Mouse (Mus musculus) hindbrain, embryonic 10.5 days (tissue): Measurements from ENCODE around the gene Appl1. TPM values are rescaled to one million over a fixed set of nuclear protein-coding genes. Genes with fewer than 3 reads are reported as not detected.

Experiments used
- DNase-seq: peaks from one replicate; pipeline ENCODE4 v3.0.0-alpha.2; 2017; ENCODE audit warnings: low spot score
- H3K27ac ChIP-seq: fragments of 300-500 bp; sonication (generic); 2 replicates; pipeline ENCODE4 v1.5.1; 2016; ENCODE audit warnings: mild to moderate bottlenecking, moderate library complexity
- H3K27me3 ChIP-seq: fragments of 300-500 bp; sonication (generic); 2 replicates; pipeline ENCODE4 v1.6.1; 2016; ENCODE audit warnings: mild to moderate bottlenecking; ENCODE audit not compliant: poor library complexity, insufficient read depth, severe bottlenecking
- H3K36me3 ChIP-seq: fragments of 300-500 bp; sonication (generic); 2 replicates; pipeline ENCODE4 v1.6.1; 2016; ENCODE audit warnings: mild to moderate bottlenecking, moderate library complexity
- H3K4me1 ChIP-seq: fragments of 300-500 bp; sonication (generic); replicated peaks from 2 replicates; pipeline ENCODE4 v1.6.1; 2016; ENCODE audit warnings: mild to moderate bottlenecking
- H3K4me3 ChIP-seq: fragments of 300-500 bp; sonication (generic); 2 replicates; pipeline ENCODE4 v1.5.1; 2016; ENCODE audit warnings: mild to moderate bottlenecking, moderate library complexity
- H3K9me3 ChIP-seq: fragments of 300-500 bp; sonication (generic); 2 replicates; pipeline ENCODE4 v1.6.1; 2016; ENCODE audit warnings: mild to moderate bottlenecking, moderate library complexity
- WGBS: fragments of 180-500 bp; shearing (Covaris S2); methylation state at CpG from one replicate; pipeline ENCODE4 v1.1.7; 2016; 5-methylcytosine and 5-hydroxymethylcytosine counted together
- polyA plus RNA-seq: library from polyadenylated mRNA; unstranded; fragments of >200 nt; fragmentation: Nextera tagmentation; extraction: Ambion mirVana; gene quantifications from 2 replicates; pipeline ENCODE4 v1.2.1, GENCODE M21; 2016

Appl1 gene
- polyA plus RNA-seq = 26.6 and 29.8 TPM in 2 replicates

DNA sequence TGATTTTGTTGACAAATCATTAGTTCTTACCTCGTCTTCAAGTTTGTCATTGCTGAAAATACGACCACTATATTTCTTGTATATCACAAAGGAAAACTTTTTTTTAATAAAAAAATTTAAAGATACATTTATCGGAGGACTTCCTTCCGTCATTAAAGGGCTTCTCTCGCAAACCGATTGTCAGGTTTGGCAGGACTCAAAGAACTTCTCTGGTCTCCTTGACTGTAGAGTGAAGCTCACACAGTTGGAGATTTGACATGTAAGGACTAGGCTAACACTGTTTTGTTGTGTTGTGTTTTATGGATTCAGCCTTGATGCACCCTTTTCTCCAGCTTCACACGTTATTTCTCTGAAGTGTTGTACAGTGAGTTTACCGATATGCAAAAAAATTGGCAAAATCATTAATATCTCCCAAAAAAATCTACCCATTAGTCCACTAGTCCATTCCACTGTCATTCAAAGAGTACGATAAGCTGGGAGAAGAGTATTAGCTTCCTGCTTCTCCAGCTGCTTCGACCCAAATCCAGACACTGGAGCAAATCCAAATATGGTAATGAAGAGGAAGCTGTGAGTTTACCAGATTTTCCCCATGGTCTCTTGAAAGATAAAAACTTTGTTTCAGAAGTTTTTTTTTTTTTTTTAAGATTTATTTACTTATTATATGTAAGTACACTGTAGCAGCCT is at the start of gene Appl1:
Gene Appl1 (minus strand): TSS at position 127 of the 684 bp plus-strand sequence.
- 50% methylated on average over 10 of the region's 10 CpGs for WGBS
- H3K4me1 ChIP-seq = peaks cover 20% of the 10 kb centered on the region
- DNase-seq = no peak
- peaks cover 10% of the 10 kb centered on the region; the same call in 1 of the 2 replicates for H3K27me3 ChIP-seq
- H3K36me3 ChIP-seq = no peaks in the 10 kb centered on the region
- H3K27ac ChIP-seq = peak within 1 kb of the TSS; percentile 95
- no peaks in the 10 kb centered on the region for H3K9me3 ChIP-seq
- H3K4me3 ChIP-seq = peak within 1 kb of the TSS; percentile 92

DNA sequence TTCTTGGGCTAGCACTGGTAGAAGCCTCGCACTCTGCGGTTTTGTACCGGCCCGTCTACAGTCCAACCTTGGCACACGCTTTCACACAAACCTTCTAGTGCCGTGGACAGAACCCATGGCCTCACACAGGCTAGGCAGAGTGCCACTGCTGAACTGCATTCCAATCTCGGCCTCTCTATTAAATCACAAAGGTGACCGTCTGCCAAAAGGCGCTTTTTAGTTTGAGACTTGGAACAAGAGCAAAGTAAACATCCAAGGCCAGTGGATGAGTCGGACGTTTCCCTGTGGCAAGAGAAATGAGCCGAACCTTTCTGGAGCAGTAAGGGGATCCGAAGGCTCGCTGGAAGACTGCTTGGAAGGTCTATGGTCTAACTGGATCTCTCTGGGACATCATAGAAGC is 48.8 kb upstream of the Appl1 start:
- Histone ChIP-seq H3K4me3 (no peak overlapping the region), H3K36me3 (no peaks in the 10 kb centered on the region), H3K27me3 (no peaks in the 10 kb centered on the region), H3K27ac (no peak overlapping the region), H3K9me3 (no peaks in the 10 kb centered on the region), H3K4me1 (no peaks in the 10 kb centered on the region)
- no peak for DNase-seq
- 92% methylated on average over 14 of the region's 14 CpGs for WGBS

DNA sequence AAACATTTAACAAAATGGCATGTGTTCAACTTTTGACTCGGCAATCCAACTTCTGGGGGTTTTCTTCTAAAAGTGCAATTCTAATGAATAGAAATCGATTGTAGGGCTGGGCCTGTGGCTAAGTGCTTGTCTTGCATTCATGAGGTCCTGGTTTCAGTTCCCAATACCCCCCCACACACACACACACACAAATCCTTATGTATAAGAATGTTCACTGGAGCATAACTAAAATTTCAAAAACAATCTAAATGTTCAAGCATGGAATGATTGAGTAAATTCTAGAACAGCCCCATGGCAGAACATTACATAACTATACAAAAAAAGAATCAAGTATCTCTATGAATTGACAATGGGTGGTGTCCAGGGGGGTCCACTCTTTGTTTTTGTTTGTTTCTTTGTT is 46.9 kb upstream of the Appl1 start:
- DNase-seq = no peak
- WGBS = 89% methylated on average over 2 of the region's 2 CpGs
- no peaks in the 10 kb centered on the region for H3K36me3 ChIP-seq
- H3K9me3 ChIP-seq = no peaks in the 10 kb centered on the region
- no peaks in the 10 kb centered on the region for H3K27me3 ChIP-seq
- no peaks in the 10 kb centered on the region for H3K4me1 ChIP-seq
- H3K27ac ChIP-seq = no peak overlapping the region
- H3K4me3 ChIP-seq = no peak overlapping the region

DNA sequence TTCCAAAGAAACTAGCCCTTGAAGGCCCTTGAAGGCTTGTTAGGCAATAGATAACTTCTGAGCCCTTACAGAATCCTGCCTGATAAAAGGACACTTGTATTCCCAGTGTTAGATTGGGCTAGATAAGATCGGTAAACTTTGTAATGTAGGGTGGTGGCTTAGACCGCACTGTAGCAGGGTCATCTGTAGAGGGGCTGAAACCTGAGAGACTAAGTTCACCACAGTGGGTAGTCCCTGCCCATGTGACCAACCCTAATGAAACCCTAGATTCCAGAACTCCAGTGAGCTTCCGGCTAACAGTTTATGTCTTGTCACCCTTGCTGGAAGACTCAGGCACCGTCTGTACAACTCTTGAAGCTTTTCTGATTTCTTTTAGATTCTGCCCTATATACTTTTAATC is 42.6 kb upstream of the Appl1 start:
- DNase-seq = no peak

DNA sequence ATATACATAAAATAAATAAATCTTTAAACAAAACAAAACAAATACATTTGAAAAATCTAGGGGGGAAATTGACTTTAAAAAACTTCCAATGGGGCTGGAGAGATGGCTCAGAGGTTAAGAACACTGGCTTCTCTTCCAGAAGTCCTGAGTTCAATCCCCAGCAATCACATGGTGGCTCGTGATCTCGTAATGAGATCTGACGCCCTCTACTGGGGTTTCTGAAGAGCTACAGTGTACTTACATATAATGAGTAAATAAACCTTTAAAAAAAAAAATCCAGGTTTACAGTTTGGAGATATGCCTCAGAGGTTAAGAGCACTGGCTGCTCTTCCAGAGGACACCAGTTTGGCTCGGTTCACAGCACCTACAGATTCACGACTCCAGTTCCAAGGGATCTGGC is 40.5 kb upstream of the Appl1 start:
- DNase-seq = no peak
- 83% methylated on average over 5 of the region's 5 CpGs for WGBS
- H3K36me3 ChIP-seq = no peaks in the 10 kb centered on the region

More for the DNA sequence above, 42.6 kb upstream of the Appl1 start:
- WGBS = 63% methylated on average over 4 of the region's 4 CpGs
- H3K9me3 ChIP-seq = no peaks in the 10 kb centered on the region
- no peaks in the 10 kb centered on the region for H3K27me3 ChIP-seq
- H3K36me3 ChIP-seq = no peaks in the 10 kb centered on the region
- H3K4me1 ChIP-seq = no peaks in the 10 kb centered on the region
- no peak overlapping the region for H3K27ac ChIP-seq
- H3K4me3 ChIP-seq = no peak overlapping the region

DNA sequence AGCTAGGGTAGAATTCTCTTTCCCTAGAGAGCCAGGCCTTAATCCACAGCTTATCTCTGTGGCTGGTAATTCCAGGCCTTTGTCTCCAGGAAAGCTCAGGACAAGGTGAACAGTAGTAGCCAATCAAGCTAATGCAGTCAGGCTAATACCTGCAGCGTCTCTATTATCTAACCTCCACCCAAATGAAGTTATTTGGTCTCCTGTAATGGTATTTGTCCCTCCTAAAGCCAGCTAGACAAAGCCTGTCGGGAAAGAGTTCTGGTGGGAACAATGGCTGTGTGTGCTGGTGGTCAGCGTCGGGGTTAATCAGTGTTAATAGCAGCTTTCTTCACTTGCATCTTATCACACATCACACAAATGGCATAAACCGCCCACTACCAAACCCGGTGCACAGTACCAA is 34.9 kb upstream of the Appl1 start:
- 22% methylated on average over 6 of the region's 6 CpGs for WGBS
- Histone ChIP-seq H3K27ac (no peak overlapping the region), H3K4me3 (no peak overlapping the region), H3K9me3 (no peaks in the 10 kb centered on the region), H3K27me3 (peaks cover 20% of the 10 kb centered on the region), H3K36me3 (no peaks in the 10 kb centered on the region), H3K4me1 (peaks cover 4% of the 10 kb centered on the region; the same call in 1 of the 2 replicates)
- no peak for DNase-seq

More for the DNA sequence above, 40.5 kb upstream of the Appl1 start:
- no peak overlapping the region for H3K4me3 ChIP-seq
- H3K27me3 ChIP-seq = no peaks in the 10 kb centered on the region
- H3K9me3 ChIP-seq = no peaks in the 10 kb centered on the region
- H3K4me1 ChIP-seq = no peaks in the 10 kb centered on the region; the same call in 1 of the 2 replicates
- no peak overlapping the region for H3K27ac ChIP-seq

DNA sequence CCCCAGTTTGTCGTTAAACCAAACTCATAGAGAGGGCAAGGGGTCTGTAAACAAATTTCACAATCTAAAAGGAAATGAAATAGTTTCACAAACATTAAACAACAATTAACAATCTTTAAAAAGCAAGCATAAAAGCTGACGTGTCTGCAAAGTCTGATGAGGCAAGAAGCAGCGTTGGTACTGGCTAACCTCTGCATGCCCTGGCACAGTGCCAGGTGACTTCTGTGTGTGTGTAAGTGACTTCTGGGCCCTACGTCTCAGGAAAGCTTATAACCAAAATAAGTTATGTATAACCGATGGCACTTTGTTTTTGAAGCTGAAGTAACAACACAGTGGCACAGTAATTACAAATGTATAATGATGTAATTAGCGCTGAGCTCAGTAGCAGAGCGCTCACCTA is 33.9 kb upstream of the Appl1 start:
- DNase-seq = no peak

DNA sequence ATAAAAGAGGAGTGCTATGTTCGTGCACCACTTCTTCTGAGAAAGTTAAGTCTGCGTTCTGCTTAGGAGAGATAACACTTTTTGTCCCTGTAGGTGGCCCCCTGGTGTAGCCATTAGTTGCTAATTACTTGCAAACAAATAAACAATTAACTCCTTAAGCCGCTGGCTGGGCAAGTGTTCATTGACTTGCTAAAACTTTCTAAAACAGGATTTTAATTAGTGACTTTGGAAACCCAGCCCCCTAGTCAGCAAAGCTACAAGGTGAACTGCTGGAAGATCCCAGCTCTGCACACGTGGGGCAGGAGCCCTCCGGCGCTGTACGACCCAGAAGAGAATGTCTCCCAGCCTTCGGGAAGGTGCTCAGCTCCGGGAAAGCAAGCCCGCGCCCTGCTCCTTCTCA is 29.4 kb upstream of the Appl1 start:
- 0 out of 2 replicates have a peak overlapping the region, but pooled peaks have one; percentile 53 for H3K27ac ChIP-seq
- H3K9me3 ChIP-seq = no peaks in the 10 kb centered on the region
- 0 out of 2 replicates have a peak overlapping the region, but pooled peaks have one; percentile 18 for H3K4me3 ChIP-seq
- DNase-seq = no peak
- H3K4me1 ChIP-seq = 0 out of 2 replicates have a peak, but pooled peaks cover 5% of the 10 kb centered on the region
- no peaks in the 10 kb centered on the region for H3K36me3 ChIP-seq
- WGBS = 3% methylated on average over 11 of the region's 11 CpGs
- peaks cover 34% of the 10 kb centered on the region for H3K27me3 ChIP-seq

More for the DNA sequence above, 33.9 kb upstream of the Appl1 start:
- Histone ChIP-seq H3K27me3 (peaks cover 31% of the 10 kb centered on the region), H3K36me3 (no peaks in the 10 kb centered on the region), H3K4me1 (peaks cover 9% of the 10 kb centered on the region; the same call in 1 of the 2 replicates), H3K27ac (no peak overlapping the region), H3K4me3 (no peak overlapping the region), H3K9me3 (no peaks in the 10 kb centered on the region)
- 85% methylated on average over 7 of the region's 7 CpGs for WGBS

DNA sequence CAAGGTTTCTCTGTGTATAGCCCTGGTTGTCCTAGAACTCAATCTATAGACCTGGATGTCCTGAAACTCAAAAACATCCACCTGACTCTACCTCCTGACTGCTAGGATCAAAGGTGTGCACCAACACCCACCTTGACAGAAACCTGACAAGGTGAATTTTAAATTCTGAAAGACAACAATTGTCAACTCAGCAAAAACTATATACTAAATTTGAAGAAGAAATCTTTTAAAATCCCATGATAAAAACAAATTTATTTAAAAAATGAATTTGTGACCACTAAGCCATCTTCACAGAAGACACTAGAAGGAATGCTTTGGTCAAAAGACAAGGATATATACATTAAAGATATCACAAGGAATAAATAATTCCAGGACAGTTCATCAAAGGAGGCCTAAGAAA is 25.2 kb upstream of the Appl1 start:
- Histone ChIP-seq H3K27ac (no peak overlapping the region), H3K27me3 (peaks cover 24% of the 10 kb centered on the region), H3K4me1 (peaks cover 17% of the 10 kb centered on the region), H3K9me3 (no peaks in the 10 kb centered on the region), H3K36me3 (no peaks in the 10 kb centered on the region), H3K4me3 (no peak overlapping the region)
- DNase-seq = no peak

DNA sequence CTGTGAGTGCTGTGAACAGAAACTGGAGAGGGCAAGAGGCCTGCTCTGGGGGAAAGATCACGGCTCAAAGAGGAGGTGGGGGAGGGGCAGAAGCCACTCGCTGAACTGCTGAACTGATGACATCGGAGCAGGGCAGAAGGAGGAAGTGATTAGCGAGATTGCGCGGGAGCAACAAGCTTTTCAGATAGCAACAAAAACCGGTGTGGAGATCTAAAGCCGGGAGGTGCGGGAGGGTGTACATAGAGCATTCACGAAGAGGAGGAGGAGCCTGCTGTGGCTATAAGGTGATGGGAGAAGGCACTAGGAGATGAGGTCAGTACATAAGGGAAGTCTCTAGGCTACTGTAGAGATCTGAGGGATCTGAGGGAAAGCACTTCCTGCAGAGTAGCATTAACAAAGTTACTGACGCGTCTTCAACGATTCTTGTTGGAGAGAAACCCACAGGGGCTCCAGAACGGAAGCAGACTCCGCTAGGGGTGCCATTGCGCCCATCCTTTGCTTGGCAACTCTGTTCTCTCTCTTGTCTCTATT is 23.2 kb upstream of the Appl1 start, which contains the start of gene Hesx1:
Gene Hesx1 (plus strand): TSS at position 206 of the 531 bp plus-strand sequence.
- Histone ChIP-seq H3K27me3 (peaks cover 5% of the 10 kb centered on the region; the same call in 1 of the 2 replicates), H3K4me1 (peaks cover 13% of the 10 kb centered on the region), H3K36me3 (no peaks in the 10 kb centered on the region), H3K9me3 (no peaks in the 10 kb centered on the region), H3K4me3 (peak within 1 kb of the TSS; percentile 48), H3K27ac (peak within 1 kb of the TSS; percentile 82)
- peak; percentile 70 for DNase-seq
- WGBS = 11% methylated on average over 16 of the region's 16 CpGs

DNA sequence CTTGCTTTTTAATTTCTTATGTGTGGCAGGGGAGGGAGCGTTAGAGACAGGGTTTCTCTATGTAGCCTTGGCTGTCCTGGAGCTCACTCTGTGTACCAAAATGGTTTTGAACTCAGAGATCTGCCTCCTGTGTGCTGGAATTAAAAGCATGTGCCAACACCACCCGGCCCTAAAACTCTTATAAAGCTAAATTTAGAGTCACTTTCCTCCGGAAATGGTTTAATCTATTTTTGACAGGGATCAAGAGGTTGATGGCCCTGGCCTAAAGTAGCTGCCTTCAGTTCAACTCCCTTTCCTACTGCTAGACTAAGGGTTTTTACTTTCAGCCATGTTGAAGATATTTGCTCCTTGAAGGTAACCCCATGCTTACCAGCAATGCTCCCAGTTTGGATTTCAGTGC is 22.4 kb upstream of the Appl1 start:
- Histone ChIP-seq H3K9me3 (no peaks in the 10 kb centered on the region), H3K4me3 (no peak overlapping the region), H3K4me1 (peaks cover 13% of the 10 kb centered on the region), H3K27ac (peak overlapping the region; percentile 82; the same call in 1 of the 2 replicates), H3K27me3 (no peaks in the 10 kb centered on the region), H3K36me3 (no peaks in the 10 kb centered on the region)
- no peak for DNase-seq
- 76% methylated on average over 3 of the region's 3 CpGs for WGBS

DNA sequence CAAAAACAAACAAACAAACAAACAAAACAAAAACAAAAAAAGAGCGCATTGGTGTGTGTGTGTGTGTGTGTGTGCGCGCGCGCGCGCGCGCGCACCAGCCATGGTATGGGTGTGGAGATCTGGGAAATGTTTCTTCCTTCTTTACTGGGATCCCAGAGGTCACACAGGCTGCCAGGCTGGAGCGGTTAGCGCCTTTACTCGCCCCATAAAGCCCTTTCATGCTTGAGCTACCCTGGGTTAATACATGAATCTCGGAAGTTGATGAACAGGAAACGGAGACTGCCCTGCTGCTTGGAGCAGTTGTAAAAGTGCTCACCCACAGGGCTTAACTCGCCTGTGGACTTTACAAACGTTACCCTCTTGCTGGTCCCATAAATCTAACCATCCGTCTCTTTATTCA is 20.6 kb upstream of the Appl1 start:
- Histone ChIP-seq H3K4me1 (peaks cover 13% of the 10 kb centered on the region), H3K9me3 (no peaks in the 10 kb centered on the region), H3K36me3 (no peaks in the 10 kb centered on the region), H3K4me3 (no peak overlapping the region), H3K27ac (no peak overlapping the region), H3K27me3 (no peaks in the 10 kb centered on the region)
- WGBS = 68% methylated on average over 18 of the region's 18 CpGs
- no peak for DNase-seq

DNA sequence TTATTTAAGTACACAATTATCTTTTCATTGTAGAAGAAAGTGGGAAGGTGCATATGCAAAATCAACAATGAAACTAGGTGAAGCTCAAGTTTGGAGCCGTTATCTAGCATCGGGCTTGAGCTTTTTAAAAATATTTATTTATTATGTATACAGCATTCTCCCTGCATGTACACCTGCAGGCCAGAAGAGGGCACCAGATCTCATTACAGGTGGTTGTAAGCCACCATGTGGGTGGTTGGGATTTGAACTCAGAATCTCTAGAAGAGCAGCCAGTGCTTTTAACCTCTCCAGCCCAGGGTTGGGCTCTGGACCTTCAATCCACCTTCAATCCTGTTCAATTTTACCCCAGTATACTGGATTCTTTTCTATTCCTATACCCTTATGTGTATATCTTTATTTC is 17.7 kb upstream of the Appl1 start:
- Histone ChIP-seq H3K36me3 (no peaks in the 10 kb centered on the region), H3K4me1 (peaks cover 4% of the 10 kb centered on the region; the same call in 1 of the 2 replicates), H3K4me3 (no peak overlapping the region), H3K27ac (no peak overlapping the region), H3K27me3 (no peaks in the 10 kb centered on the region), H3K9me3 (0 out of 2 replicates have a peak, but pooled peaks cover 3% of the 10 kb centered on the region)
- WGBS = 82% methylated on average over 2 of the region's 2 CpGs
- DNase-seq = no peak
